24 mouse cellular contexts compared by ENCODE assay signal in the genomic region with DNA sequence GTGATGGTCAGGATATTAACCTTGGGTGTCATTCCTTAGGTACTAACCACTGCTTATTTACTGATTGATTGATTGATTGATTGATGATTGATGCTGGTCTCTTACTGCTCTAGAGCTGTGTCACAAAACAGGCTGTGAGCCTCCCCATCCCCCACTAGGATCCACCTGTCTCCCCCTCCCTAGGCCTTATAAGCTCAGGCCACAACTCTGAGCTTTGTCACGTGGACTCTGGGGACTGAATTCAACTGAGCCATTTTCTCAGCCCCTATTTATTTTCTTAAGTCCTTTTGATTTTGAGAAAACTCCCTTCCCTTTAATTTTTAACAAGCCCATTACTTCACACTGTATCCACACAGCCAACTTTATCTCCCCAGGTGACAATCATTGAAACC.
DNase-seq lines count a peak whose midpoint lies in the region; ATAC-seq and TF ChIP-seq lines count a peak whose summit lies in the region.
"Had no signal": no experiment of that assay in that cellular context is flagged by ENCODE, and none has a peak within 500 bp of the region (broad histone marks: within the 10 kb centered on the region; RNA-seq: fewer than 3 reads in every experiment).

No protein-coding gene starts in this region.

- peaks cover 7% of the 10 kb centered on the region for H3K4me1 ChIP-seq in liver, adult 2 months (ENCODE audit: control insufficient read depth, insufficient read depth, low read length)
- peaks cover 0 to 8% of the 10 kb centered on the region in 2 experiments; a peak in 2 of 4 replicates for H3K4me1 ChIP-seq in liver, embryonic 14.5 days (replicated peaks; ENCODE audit: control insufficient read depth in 2 of 2, insufficient read depth in 2 of 2, low read length in 1 of 2)
- H3K4me1 ChIP-seq in liver, postnatal 0 days (ENCODE audit: insufficient read depth) = peaks cover 7% of the 10 kb centered on the region
- H3K4me1 ChIP-seq: forebrain, embryonic 10.5 days; forebrain, embryonic 13.5 days; hindbrain, embryonic 10.5 days; hindbrain, embryonic 13.5 days had no signal

- H3K27me3 ChIP-seq in liver, adult 2 months (ENCODE audit: control insufficient read depth, insufficient read depth, low read length) = no peaks in the 10 kb centered on the region
- H3K27me3 ChIP-seq in liver, embryonic 14.5 days (ENCODE audit: control insufficient read depth, insufficient read depth, low read length) = no peaks in the 10 kb centered on the region
- no peaks in the 10 kb centered on the region for H3K27me3 ChIP-seq in liver, postnatal 0 days (ENCODE audit: insufficient read depth, low read length)
- H3K27me3 ChIP-seq: forebrain, embryonic 13.5 days; hindbrain, embryonic 13.5 days had no signal

- TF ChIP-seq CTCF in liver, adult 2 months (IDR thresholded peaks at IDR 0.05; ENCODE audit: low read depth, low read length) = no peak
- TF ChIP-seq CTCF in liver, embryonic 14.5 days (IDR thresholded peaks at IDR 0.05; ENCODE audit: low read depth) = no peak
- no peak for TF ChIP-seq CTCF in liver, postnatal 0 days (IDR thresholded peaks at IDR 0.05; ENCODE audit: low read depth)

- TF ChIP-seq EP300 in liver, embryonic 14.5 days (IDR thresholded peaks at IDR 0.05; ENCODE audit: low read depth) = no peak
- TF ChIP-seq EP300 in liver, postnatal 0 days (IDR thresholded peaks at IDR 0.05; ENCODE audit: low read depth) = no peak

- ATAC-seq in liver, embryonic 14.5 days (ENCODE audit: insufficient read depth) = peak; percentile 31; the same call in 1 of the 2 replicates
- ATAC-seq in liver, postnatal 0 days = no peak
- ATAC-seq: activated CD4-positive, CD25-positive, alpha-beta regulatory T cell, adult 4 months; forebrain, embryonic 13.5 days; forebrain, embryonic 16.5 days; hindbrain, embryonic 16.5 days had no signal

- peak overlapping the region; percentile 34 for H3K27ac ChIP-seq in liver, adult 2 months (replicated peaks; ENCODE audit: insufficient read depth, low read depth, low read length)
- H3K27ac ChIP-seq in liver, embryonic 14.5 days = no peak overlapping the region
- H3K27ac ChIP-seq in liver, postnatal 0 days (ENCODE audit: low read depth) = peak overlapping the region; percentile 51; the same call in 1 of the 2 replicates
- H3K27ac ChIP-seq: forebrain, embryonic 10.5 days; forebrain, embryonic 13.5 days; hindbrain, embryonic 10.5 days; hindbrain, embryonic 13.5 days had no signal

- no peak overlapping the region for H3K9ac ChIP-seq in liver, adult 2 months (ENCODE audit: low read depth, low read length)
- H3K9ac ChIP-seq in liver, embryonic 14.5 days (replicated peaks) = no peak overlapping the region
- H3K9ac ChIP-seq in liver, postnatal 0 days (replicated peaks) = no peak overlapping the region
- H3K9ac ChIP-seq: forebrain, embryonic 13.5 days; hindbrain, embryonic 13.5 days had no signal

- no peak overlapping the region for H3K4me2 ChIP-seq in liver, embryonic 14.5 days (ENCODE audit: low read depth)
- 0 out of 2 replicates have a peak overlapping the region, but pooled peaks have one; percentile 38 for H3K4me2 ChIP-seq in liver, postnatal 0 days (ENCODE audit: low read depth, low read length)
- H3K4me2 ChIP-seq: forebrain, embryonic 13.5 days; heart, embryonic 11.5 days; hindbrain, embryonic 13.5 days had no signal

- 43% methylated on average over 1 of the region's 1 CpGs for WGBS in liver, adult 2 months
- 50% methylated on average over 1 of the region's 1 CpGs for WGBS in liver, embryonic 14.5 days (ENCODE audit: insufficient replicate concordance)
- WGBS in liver, postnatal 0 days (ENCODE audit: insufficient replicate concordance) = 50% methylated on average over 1 of the region's 1 CpGs

- H3K9me3 ChIP-seq in liver, embryonic 14.5 days (ENCODE audit: control insufficient read depth, low read length) = no peaks in the 10 kb centered on the region
- no peaks in the 10 kb centered on the region for H3K9me3 ChIP-seq in liver, postnatal 0 days (ENCODE audit: low read length)
- H3K9me3 ChIP-seq: forebrain, embryonic 10.5 days; forebrain, embryonic 13.5 days; hindbrain, embryonic 13.5 days had no signal

- no peaks in the 10 kb centered on the region for H3K36me3 ChIP-seq in liver, adult 2 months (ENCODE audit: control insufficient read depth, insufficient read depth, low read length)
- no peaks in the 10 kb centered on the region for H3K36me3 ChIP-seq in liver, embryonic 14.5 days (replicated peaks; ENCODE audit: control insufficient read depth, insufficient read depth, low read depth)
- H3K36me3 ChIP-seq in liver, postnatal 0 days (replicated peaks; ENCODE audit: insufficient read depth, low read length) = no peaks in the 10 kb centered on the region
- H3K36me3 ChIP-seq: hindbrain, embryonic 13.5 days had no signal

- intact Hi-C loops in heart, postnatal 10 days (cut with DNase I) = no loop called here

- no peaks in the 10 kb centered on the region for H3K79me2 ChIP-seq in liver, adult 2 months (ENCODE audit: control insufficient read depth, insufficient read depth, low read length)

- H3K4me3 ChIP-seq in liver, adult 2 months (ENCODE audit: insufficient read depth, low read depth, low read length) = no peak overlapping the region
- no peak overlapping the region for H3K4me3 ChIP-seq in liver, embryonic 14.5 days (ENCODE audit: insufficient read depth in 1 of 2, low read depth in 2 of 2, low read length in 2 of 2)
- no peak overlapping the region for H3K4me3 ChIP-seq in liver, postnatal 0 days (ENCODE audit: low read depth, low read length)
- H3K4me3 ChIP-seq: forebrain, embryonic 10.5 days; forebrain, embryonic 13.5 days; hindbrain, embryonic 10.5 days; hindbrain, embryonic 13.5 days had no signal

- DNase-seq in heart, adult 11 months = peak; percentile 39
- no peak for DNase-seq in heart, postnatal 10 days
- peak; percentile 54 for DNase-seq in liver, adult 2 months (ENCODE audit: extremely low read depth, low read depth, low spot score)
- DNase-seq in liver = no peak
- no peak for DNase-seq in liver, embryonic 14.5 days (ENCODE audit: low read depth in 3 of 3, low spot score in 3 of 3)
- DNase-seq in liver, postnatal 0 days = no peak
- DNase-seq in lung, postnatal 10 days = no peak
- no peak for DNase-seq in heart, adult 18-20 months
- DNase-seq: adrenal gland, adult 8-10 months; adrenal gland, postnatal 25 days; cerebellum, adult 11-12 months; cerebellum, adult 8-10 months; cerebellum, postnatal 10 days; cerebellum, postnatal 36 days; gastrocnemius, postnatal 14 days; heart, postnatal 36 days had no signal

- TF ChIP-seq POLR2A in liver, adult 2 months (IDR thresholded peaks at IDR 0.05; ENCODE audit: extremely low read depth, insufficient read depth, low read length) = no peak

Comparison
In these comparisons a context has a peak if more than half of its experiments do, and no peak if none do; other contexts are left out.
1. DNase-seq: peak in heart, adult 11 months (single experiment) and liver, adult 2 months (single experiment); none in heart, postnatal 10 days (0 of 2), liver (single experiment), liver, embryonic 14.5 days (0 of 3), liver, postnatal 0 days (single experiment), lung, postnatal 10 days (single experiment) and heart, adult 18-20 months (0 of 2).